Mouse (Mus musculus): ENCODE data around the gene Prr5. TPM values are rescaled to one million over a fixed set of nuclear protein-coding genes. Genes with fewer than 3 reads are reported as not detected.

The Prr5 gene
- polyA plus RNA-seq (2012; rRNA removed) (5.2 and 6.6 TPM in 2 replicates), polyA plus RNA-seq (2014; fragmentation: Nextera tagmentation; extraction: Ambion mirVana) (3.0 and 3.7 TPM in 2 replicates)

- 47% methylated on average over 14 of the region's 14 CpGs for WGBS (ENCODE audit: insufficient replicate concordance)
- TF ChIP-seq CTCF (IDR thresholded peaks at IDR 0.05; ENCODE audit: low read depth) = no peak
- TF ChIP-seq EP300 (IDR thresholded peaks at IDR 0.05; ENCODE audit: low read depth) = no peak; the same call in 1 of the 2 replicates
- Histone ChIP-seq H3K9me3 (ENCODE audit: control insufficient read depth, low read length) (no peaks in the 10 kb centered on the region), H3K4me1 (replicated peaks; ENCODE audit: control insufficient read depth in 2 of 2, insufficient read depth in 2 of 2, low read length in 1 of 2) (0 out of 4 replicates have a peak, but pooled peaks cover 0 to 2% of the 10 kb centered on the region in 2 experiments), H3K27ac (no peak within 1 kb of the TSS), H3K4me2 (ENCODE audit: low read depth) (no peak within 1 kb of the TSS), H3K27me3 (ENCODE audit: control insufficient read depth, insufficient read depth, low read length) (no peaks in the 10 kb centered on the region), H3K9ac (replicated peaks) (no peak within 1 kb of the TSS), H3K4me3 (ENCODE audit: insufficient read depth in 1 of 2, low read depth in 2 of 2, low read length in 2 of 2) (no peak within 1 kb of the TSS), H3K36me3 (replicated peaks; ENCODE audit: control insufficient read depth, insufficient read depth, low read depth) (no peaks in the 10 kb centered on the region)
- DNase-seq (ENCODE audit: low read depth in 3 of 3, low spot score in 3 of 3) = no peak
- ATAC-seq (ENCODE audit: insufficient read depth) = peak; percentile 48; the same call in 1 of the 2 replicates
Measured at GRCm38 (mm10) chr15:84668938-84669747, at the start of gene Prr5. Gene Prr5, plus strand, starts transcription at chr15:84669620.

- no peak overlapping the region for H3K4me2 ChIP-seq (ENCODE audit: low read depth)
- no peaks in the 10 kb centered on the region for H3K4me1 ChIP-seq (replicated peaks; ENCODE audit: control insufficient read depth in 2 of 2, insufficient read depth in 2 of 2, low read length in 1 of 2)
- no peaks in the 10 kb centered on the region for H3K27me3 ChIP-seq (ENCODE audit: control insufficient read depth, insufficient read depth, low read length)
- no peaks in the 10 kb centered on the region for H3K9me3 ChIP-seq (ENCODE audit: control insufficient read depth, low read length)
- DNase-seq (ENCODE audit: low read depth in 3 of 3, low spot score in 3 of 3) = no peak
- no peak overlapping the region for H3K27ac ChIP-seq
- no peak overlapping the region for H3K4me3 ChIP-seq (ENCODE audit: insufficient read depth in 1 of 2, low read depth in 2 of 2, low read length in 2 of 2)
- no peaks in the 10 kb centered on the region for H3K36me3 ChIP-seq (replicated peaks; ENCODE audit: control insufficient read depth, insufficient read depth, low read depth)
- ATAC-seq (ENCODE audit: insufficient read depth) = no peak
- TF ChIP-seq CTCF (IDR thresholded peaks at IDR 0.05; ENCODE audit: low read depth) (no peak), EP300 (IDR thresholded peaks at IDR 0.05; ENCODE audit: low read depth) (no peak)
- 55% methylated on average over 3 of the region's 3 CpGs for WGBS (ENCODE audit: insufficient replicate concordance)
- no peak overlapping the region for H3K9ac ChIP-seq (replicated peaks)
Measured at GRCm38 (mm10) chr15:84620028-84620427, 49.4 kb upstream of the Prr5 start.

GRCm38 (mm10) chr15:84621722-84622428 is 47.5 kb upstream of the Prr5 start:
- H3K4me3 ChIP-seq (ENCODE audit: insufficient read depth in 1 of 2, low read depth in 2 of 2, low read length in 2 of 2) = no peak overlapping the region
- DNase-seq (ENCODE audit: low read depth in 3 of 3, low spot score in 3 of 3) (no peak), ATAC-seq (ENCODE audit: insufficient read depth) (no peak)
- H3K9me3 ChIP-seq (ENCODE audit: control insufficient read depth, low read length) = no peaks in the 10 kb centered on the region
- H3K27me3 ChIP-seq (ENCODE audit: control insufficient read depth, insufficient read depth, low read length) = no peaks in the 10 kb centered on the region
- H3K36me3 ChIP-seq (replicated peaks; ENCODE audit: control insufficient read depth, insufficient read depth, low read depth) = no peaks in the 10 kb centered on the region
- 0 out of 4 replicates have a peak, but pooled peaks cover 0 to 2% of the 10 kb centered on the region in 2 experiments for H3K4me1 ChIP-seq (replicated peaks; ENCODE audit: control insufficient read depth in 2 of 2, insufficient read depth in 2 of 2, low read length in 1 of 2)
- 37% methylated on average over 14 of the region's 14 CpGs for WGBS (ENCODE audit: insufficient replicate concordance)
- H3K27ac ChIP-seq = no peak overlapping the region
- H3K9ac ChIP-seq (replicated peaks) = no peak overlapping the region
- TF ChIP-seq EP300 (IDR thresholded peaks at IDR 0.05; ENCODE audit: low read depth) = no peak
- TF ChIP-seq CTCF (IDR thresholded peaks at IDR 0.05; ENCODE audit: low read depth) = no peak
- H3K4me2 ChIP-seq (ENCODE audit: low read depth) = no peak overlapping the region

GRCm38 (mm10) chr15:84624870-84625269 is 44.5 kb upstream of the Prr5 start:
- 47% methylated on average over 9 of the region's 9 CpGs for WGBS (ENCODE audit: insufficient replicate concordance)
- ATAC-seq (ENCODE audit: insufficient read depth) (no peak), DNase-seq (ENCODE audit: low read depth in 3 of 3, low spot score in 3 of 3) (no peak)
- Histone ChIP-seq H3K4me3 (ENCODE audit: insufficient read depth in 1 of 2, low read depth in 2 of 2, low read length in 2 of 2) (no peak overlapping the region), H3K9ac (replicated peaks) (no peak overlapping the region), H3K27ac (no peak overlapping the region), H3K4me2 (ENCODE audit: low read depth) (no peak overlapping the region), H3K4me1 (replicated peaks; ENCODE audit: control insufficient read depth in 2 of 2, insufficient read depth in 2 of 2, low read length in 1 of 2) (0 out of 4 replicates have a peak, but pooled peaks cover 0 to 2% of the 10 kb centered on the region in 2 experiments), H3K9me3 (ENCODE audit: control insufficient read depth, low read length) (no peaks in the 10 kb centered on the region), H3K36me3 (replicated peaks; ENCODE audit: control insufficient read depth, insufficient read depth, low read depth) (no peaks in the 10 kb centered on the region), H3K27me3 (ENCODE audit: control insufficient read depth, insufficient read depth, low read length) (no peaks in the 10 kb centered on the region)
- TF ChIP-seq EP300 (IDR thresholded peaks at IDR 0.05; ENCODE audit: low read depth) (no peak), CTCF (IDR thresholded peaks at IDR 0.05; ENCODE audit: low read depth) (no peak)
